Mouse (Mus musculus): Measurements from ENCODE around the gene Abhd16b.

- TF ChIP-seq GATA1 (IDR thresholded peaks at IDR 0.05; ENCODE audit: borderline replicate concordance, low read length), result no peak
- TF ChIP-seq FLI1 (IDR thresholded peaks at IDR 0.05; ENCODE audit: low read length), result no peak
These were observed 21.8 kb upstream of the Abhd16b start for GRCm38 (mm10) chr2:181471246-181471645.

Data from megakaryocyte, embryonic 14.5 days (primary cell).